Mouse (Mus musculus): Measurements from ENCODE around the gene Plcl1. TPM values are rescaled to one million over a fixed set of nuclear protein-coding genes. Genes with fewer than 3 reads are reported as not detected.

The Plcl1 gene
- polyA plus RNA-seq, 1 experiment from 2014 or later, result 2.0 TPM

DNA sequence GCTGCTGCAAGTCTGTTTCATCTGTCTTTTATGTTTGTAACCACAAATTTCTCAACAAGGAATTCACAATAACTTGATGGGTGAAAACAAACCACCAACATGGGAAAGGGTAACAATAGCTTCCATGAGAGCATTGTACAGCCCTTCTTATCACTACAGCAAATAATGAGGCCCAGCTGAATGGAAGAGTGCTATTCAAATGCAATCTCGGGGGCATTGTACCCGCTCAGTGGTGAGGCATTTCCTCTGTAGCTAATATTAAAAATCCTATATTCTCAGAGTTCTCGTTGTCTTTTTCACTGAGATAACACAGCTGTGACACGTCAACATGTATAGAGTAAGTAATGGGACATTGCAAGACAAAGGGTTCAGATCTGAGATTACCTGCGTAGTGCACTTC lies 356.6 kb downstream of the Plcl1 start:
- Histone ChIP-seq H3K27ac (no peak overlapping the region), H3K27me3 (ENCODE audit: insufficient read depth, poor library complexity, severe bottlenecking) (no peaks in the 10 kb centered on the region), H3K36me3 (no peaks in the 10 kb centered on the region), H3K4me3 (no peak overlapping the region), H3K4me1 (replicated peaks) (0 out of 2 replicates have a peak, but pooled peaks cover 5% of the 10 kb centered on the region), H3K9me3 (no peaks in the 10 kb centered on the region)
- no peak for DNase-seq (ENCODE audit: low spot score)
- WGBS, result 85% methylated on average over 5 of the region's 5 CpGs

DNA sequence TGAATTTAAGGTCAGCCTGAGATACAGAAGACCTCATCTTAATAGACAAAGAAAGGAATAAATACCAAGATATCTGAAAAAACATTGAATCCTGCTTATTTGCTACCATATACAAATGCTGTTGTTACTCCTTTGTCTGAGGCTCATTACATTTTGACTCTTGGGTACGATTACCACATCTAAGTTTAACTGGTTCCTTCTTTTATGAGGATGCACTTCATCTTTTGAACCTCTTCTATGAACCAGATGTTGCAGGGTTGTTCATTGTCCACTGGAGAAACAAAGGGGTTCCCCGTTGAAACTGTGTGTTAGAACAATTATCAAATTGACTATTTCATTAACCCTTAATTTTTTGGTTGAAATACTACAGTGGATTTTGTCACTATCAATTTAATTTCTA lies 357.4 kb downstream of the Plcl1 start:
- no peaks in the 10 kb centered on the region for H3K9me3 ChIP-seq
- 0 out of 2 replicates have a peak, but pooled peaks cover 5% of the 10 kb centered on the region for H3K4me1 ChIP-seq (replicated peaks)
- DNase-seq (ENCODE audit: low spot score), result no peak
- H3K4me3 ChIP-seq, result no peak overlapping the region
- 83% methylated on average over 2 of the region's 2 CpGs for WGBS
- H3K27ac ChIP-seq, result no peak overlapping the region
- H3K27me3 ChIP-seq (ENCODE audit: insufficient read depth, poor library complexity, severe bottlenecking), result no peaks in the 10 kb centered on the region
- H3K36me3 ChIP-seq, result no peaks in the 10 kb centered on the region

DNA sequence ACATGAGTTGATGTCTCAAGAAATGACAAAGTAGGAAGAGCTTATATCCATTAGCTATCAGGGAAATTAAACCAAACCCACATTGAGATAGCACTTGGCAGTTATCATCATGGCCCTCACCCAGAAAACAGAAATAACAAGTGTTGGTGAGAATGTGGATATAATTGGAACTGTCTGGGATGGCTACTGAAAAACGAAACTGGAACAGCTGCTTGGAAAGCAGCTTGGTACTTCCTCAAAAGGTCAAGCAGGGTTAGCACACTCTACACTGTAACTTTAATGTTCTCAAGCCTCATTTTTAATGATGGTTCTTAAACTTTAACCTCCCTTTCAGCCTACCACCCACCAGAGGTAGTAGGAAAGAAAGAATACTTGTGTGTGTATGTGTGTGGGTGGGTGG lies 361.0 kb downstream of the Plcl1 start:
- Histone ChIP-seq H3K27me3 (ENCODE audit: insufficient read depth, poor library complexity, severe bottlenecking) (no peaks in the 10 kb centered on the region), H3K36me3 (no peaks in the 10 kb centered on the region), H3K27ac (no peak overlapping the region), H3K4me3 (no peak overlapping the region), H3K9me3 (no peaks in the 10 kb centered on the region), H3K4me1 (replicated peaks) (0 out of 2 replicates have a peak, but pooled peaks cover 5% of the 10 kb centered on the region)
- 74% methylated on average over 1 of the region's 1 CpGs for WGBS
- no peak for DNase-seq (ENCODE audit: low spot score)

DNA sequence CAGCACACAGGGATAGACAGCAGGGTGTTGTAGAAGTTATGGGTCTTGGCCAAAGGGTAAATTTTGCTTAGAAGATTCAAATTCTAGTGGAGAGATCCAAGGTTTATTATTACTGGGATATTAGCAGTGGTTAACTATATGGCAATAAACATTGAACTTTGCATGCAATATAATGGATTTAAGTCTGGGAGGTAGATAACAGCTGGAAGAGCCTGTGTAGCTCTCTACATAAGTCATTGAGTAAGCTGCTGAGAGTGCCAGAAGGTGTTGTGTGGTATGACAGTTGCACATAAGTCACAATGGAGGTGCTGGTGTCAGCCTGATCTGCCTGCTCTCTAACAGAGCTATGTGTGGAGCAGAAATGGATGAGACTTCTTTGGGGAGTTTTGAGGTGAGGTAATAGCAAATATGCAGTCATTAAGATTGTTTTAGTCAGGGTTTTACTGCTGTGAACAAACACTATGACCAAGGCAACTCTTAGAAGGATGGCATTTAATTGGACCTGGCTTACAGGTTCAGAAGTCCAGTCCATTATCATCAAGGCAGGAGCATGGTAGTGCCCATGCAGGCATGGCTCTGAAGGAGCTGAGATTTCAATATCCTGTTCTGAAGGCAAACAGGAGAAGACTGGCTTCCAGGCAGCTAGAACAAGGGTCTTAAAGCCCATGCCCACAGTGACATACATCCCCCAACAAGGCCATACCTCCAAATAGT lies 364.5 kb downstream of the Plcl1 start:
- Histone ChIP-seq H3K27ac (no peak overlapping the region), H3K9me3 (no peaks in the 10 kb centered on the region), H3K4me3 (no peak overlapping the region), H3K4me1 (replicated peaks) (no peaks in the 10 kb centered on the region), H3K36me3 (no peaks in the 10 kb centered on the region), H3K27me3 (ENCODE audit: insufficient read depth, poor library complexity, severe bottlenecking) (no peaks in the 10 kb centered on the region)
- DNase-seq (ENCODE audit: low spot score), result no peak

DNA sequence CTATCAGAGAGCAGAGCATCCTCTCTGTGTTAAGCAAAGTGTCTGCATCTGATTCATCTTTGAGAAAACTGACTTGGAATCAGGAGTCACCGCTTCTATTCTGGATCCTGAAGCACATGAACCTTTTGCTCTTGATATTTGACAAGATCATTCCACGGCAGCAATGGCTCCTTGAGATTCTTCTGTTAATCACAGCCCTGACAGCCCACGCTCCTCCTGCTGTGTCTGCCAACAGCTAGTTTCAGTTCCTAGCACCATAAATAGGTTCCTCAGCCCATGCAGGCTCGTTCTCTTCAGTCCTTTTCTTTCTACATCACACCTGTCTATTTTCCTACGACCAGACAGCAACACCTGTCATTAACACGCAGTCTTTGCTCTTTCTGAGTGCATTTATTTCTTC lies 387.1 kb downstream of the Plcl1 start:
- DNase-seq (ENCODE audit: low spot score), result no peak
- WGBS, result 79% methylated on average over 6 of the region's 6 CpGs
- Histone ChIP-seq H3K36me3 (no peaks in the 10 kb centered on the region), H3K27me3 (ENCODE audit: insufficient read depth, poor library complexity, severe bottlenecking) (no peaks in the 10 kb centered on the region), H3K9me3 (no peaks in the 10 kb centered on the region), H3K27ac (no peak overlapping the region), H3K4me1 (replicated peaks) (no peaks in the 10 kb centered on the region), H3K4me3 (no peak overlapping the region)

Other genes with a start within 250 kb of the Plcl1 start
- gene Rftn2, start 179.1 kb upstream of the Plcl1 start, polyA plus RNA-seq (2016; fragmentation: Nextera tagmentation; extraction: Ambion mirVana), result 7.3 and 8.5 TPM in 2 replicates
- gene Mars2, start 168.7 kb upstream of the Plcl1 start, polyA plus RNA-seq (2016; fragmentation: Nextera tagmentation; extraction: Ambion mirVana), result 2.7 and 3.2 TPM in 2 replicates
- 0.17 and 0.26 TPM in 2 replicates for gene Boll, start 42.5 kb upstream of the Plcl1 start, polyA plus RNA-seq (2016; fragmentation: Nextera tagmentation; extraction: Ambion mirVana)

Data from hindbrain, embryonic 10.5 days (tissue).